Mouse (Mus musculus) limb, embryonic 10.5 days (tissue): ENCODE measurements around the gene Dusp15. TPM values are rescaled to one million over a fixed set of nuclear protein-coding genes. Genes with fewer than 3 reads are reported as not detected.
A peak's percentile ranks its signal among the peaks of the same experiment; 100 is the strongest.

ENCODE experiments used
- DNase-seq: peaks from one replicate; pipeline ENCODE4 v3.0.0-alpha.2; 2017; ENCODE audit warnings: low spot score
- H3K27ac ChIP-seq: fragments of 300-500 bp; sonication (generic); 2 replicates; pipeline ENCODE4 v1.5.1; 2016; ENCODE audit warnings: mild to moderate bottlenecking
- H3K27me3 ChIP-seq: fragments of 300-500 bp; sonication (generic); 2 replicates; pipeline ENCODE4 v1.6.1; 2016; ENCODE audit warnings: low read depth, mild to moderate bottlenecking; ENCODE audit not compliant: poor library complexity, severe bottlenecking
- H3K36me3 ChIP-seq: fragments of 300-500 bp; sonication (generic); 2 replicates; pipeline ENCODE4 v1.6.1; 2016; ENCODE audit warnings: mild to moderate bottlenecking, moderate library complexity
- H3K4me1 ChIP-seq: fragments of 300-500 bp; sonication (generic); 2 replicates; pipeline ENCODE4 v1.6.1; 2016
- H3K4me3 ChIP-seq: fragments of 300-500 bp; sonication (generic); 2 replicates; pipeline ENCODE4 v1.5.1; 2016; ENCODE audit warnings: mild to moderate bottlenecking, moderate library complexity
- H3K9me3 ChIP-seq: fragments of 300-500 bp; sonication (generic); replicated peaks from 2 replicates; pipeline ENCODE4 v1.6.1; 2016; ENCODE audit warnings: mild to moderate bottlenecking
- WGBS: fragments of 180-500 bp; shearing (Covaris S2); methylation state at CpG from one replicate; pipeline ENCODE4 v1.1.7; 2016; 5-methylcytosine and 5-hydroxymethylcytosine counted together
- polyA plus RNA-seq: library from polyadenylated mRNA; unstranded; fragments of >200 nt; fragmentation: Nextera tagmentation; extraction: Ambion mirVana; gene quantifications from 2 replicates; pipeline ENCODE4 v1.2.1, GENCODE M21; 2016

Gene Dusp15
- polyA plus RNA-seq, 1 experiment from 2014 or later, result 0.68 TPM

DNA sequence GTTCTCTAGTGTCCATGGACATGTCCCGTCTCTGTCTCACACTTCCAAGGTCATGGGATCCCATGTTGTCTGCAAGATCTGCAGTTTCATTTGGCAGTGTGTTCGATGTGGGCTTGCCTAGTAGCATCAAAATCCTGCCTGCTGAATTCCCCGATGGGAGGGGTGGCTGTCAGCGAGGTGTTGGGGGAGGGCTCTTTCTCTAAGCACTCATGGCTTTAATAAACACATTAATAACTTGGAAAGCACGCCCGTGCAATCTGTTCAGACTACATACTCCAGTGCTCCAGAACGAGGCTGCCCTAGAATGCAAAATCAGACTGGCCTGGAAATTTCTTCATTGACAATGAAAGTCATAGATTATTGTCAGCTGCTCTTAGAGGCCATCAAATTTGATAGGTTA, 4.4 kb downstream of the Dusp15 start:
- no peak for DNase-seq
- Histone ChIP-seq H3K9me3 (no peaks in the 10 kb centered on the region), H3K27ac (no peak overlapping the region), H3K4me1 (peaks cover 41% of the 10 kb centered on the region), H3K4me3 (no peak overlapping the region), H3K27me3 (peaks cover 98% of the 10 kb centered on the region), H3K36me3 (no peaks in the 10 kb centered on the region)
- WGBS, result 72% methylated on average over 7 of the region's 7 CpGs

DNA sequence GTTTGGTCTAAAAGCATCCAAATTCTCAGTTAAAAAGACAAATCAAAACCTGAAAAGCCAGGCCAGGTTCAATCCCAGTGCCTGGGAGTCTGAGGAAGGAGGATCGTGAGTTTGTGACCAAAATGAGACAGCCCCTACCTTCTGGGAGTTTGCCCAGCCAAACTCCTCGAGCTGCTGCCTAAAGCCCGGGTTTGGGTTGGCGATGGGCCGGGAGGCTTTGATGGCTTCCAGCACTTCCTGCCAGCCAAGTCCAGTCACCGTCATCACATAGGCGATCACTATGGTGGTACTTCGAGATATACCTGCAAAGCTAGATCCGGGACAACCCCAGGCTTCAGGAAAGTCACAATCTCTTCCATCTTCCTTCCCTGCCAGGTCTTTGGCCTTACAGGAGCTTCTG, 7.5 kb downstream of the Dusp15 start:
- no peak overlapping the region for H3K4me3 ChIP-seq
- no peaks in the 10 kb centered on the region for H3K36me3 ChIP-seq
- no peak overlapping the region for H3K27ac ChIP-seq
- peaks cover 23% of the 10 kb centered on the region for H3K4me1 ChIP-seq
- peaks cover 98% of the 10 kb centered on the region for H3K27me3 ChIP-seq
- 59% methylated on average over 9 of the region's 9 CpGs for WGBS
- H3K9me3 ChIP-seq, result no peaks in the 10 kb centered on the region
- DNase-seq, result no peak

DNA sequence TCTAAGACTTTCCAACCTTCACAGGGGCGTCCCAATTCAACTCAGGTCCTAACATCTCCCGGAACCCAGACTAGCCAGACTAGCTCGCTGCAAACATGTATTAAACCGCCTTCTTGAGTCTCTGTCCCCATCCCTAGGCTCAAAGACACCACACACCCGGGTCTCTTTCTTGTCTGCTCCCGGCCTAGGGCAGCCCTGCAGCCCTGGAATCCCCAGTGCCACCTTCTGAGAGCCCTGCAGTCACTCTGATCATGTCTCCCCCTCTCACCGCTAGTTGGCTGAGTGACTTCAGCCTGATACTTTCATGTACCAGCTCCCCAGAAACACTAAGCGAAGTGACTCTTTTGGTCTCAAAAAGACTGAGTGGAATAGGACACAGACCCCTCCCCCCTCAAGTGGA, 7.9 kb downstream of the Dusp15 start:
- 6% methylated on average over 8 of the region's 8 CpGs for WGBS

DNA sequence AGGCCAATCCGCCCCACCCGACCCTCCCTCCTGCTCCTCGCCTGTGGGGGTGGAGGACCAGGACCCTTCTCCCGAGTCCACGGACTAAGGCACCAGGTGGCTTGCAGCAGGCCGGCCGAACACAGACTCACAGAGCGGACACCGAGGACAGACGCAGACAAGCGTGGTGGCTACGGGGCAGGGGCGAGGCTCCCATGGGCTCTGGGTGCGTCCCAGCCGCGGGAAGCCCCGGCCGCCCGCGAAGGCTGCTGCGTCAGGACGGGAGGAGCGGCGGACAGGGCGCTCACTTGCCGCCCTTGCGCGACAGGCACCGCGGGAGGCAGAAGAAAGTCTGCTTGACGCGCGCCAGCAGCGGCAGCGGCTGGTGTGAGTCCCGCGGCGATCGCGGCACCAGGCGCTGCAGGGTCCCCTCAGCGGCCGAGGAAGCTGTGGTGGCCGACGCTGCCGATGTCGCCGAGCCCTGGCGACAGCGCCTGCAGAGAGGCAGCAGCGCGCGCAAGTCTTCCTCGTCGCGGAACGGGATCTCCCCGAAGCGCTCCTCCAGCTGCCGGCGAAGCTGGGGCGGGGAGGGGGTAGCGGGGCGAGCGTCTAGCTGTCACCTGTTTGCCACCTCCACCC, 8.5 kb downstream of the Dusp15 start:
- DNase-seq, result peak; percentile 62
- H3K27me3 ChIP-seq, result peaks cover 98% of the 10 kb centered on the region

More for the DNA sequence above, 7.9 kb downstream of the Dusp15 start:
- peaks cover 23% of the 10 kb centered on the region for H3K4me1 ChIP-seq
- peak overlapping the region; percentile 63 for H3K4me3 ChIP-seq
- H3K27me3 ChIP-seq, result peaks cover 98% of the 10 kb centered on the region
- H3K36me3 ChIP-seq, result no peaks in the 10 kb centered on the region
- peak; percentile 52 for DNase-seq
- H3K9me3 ChIP-seq, result no peaks in the 10 kb centered on the region
- no peak overlapping the region for H3K27ac ChIP-seq

DNA sequence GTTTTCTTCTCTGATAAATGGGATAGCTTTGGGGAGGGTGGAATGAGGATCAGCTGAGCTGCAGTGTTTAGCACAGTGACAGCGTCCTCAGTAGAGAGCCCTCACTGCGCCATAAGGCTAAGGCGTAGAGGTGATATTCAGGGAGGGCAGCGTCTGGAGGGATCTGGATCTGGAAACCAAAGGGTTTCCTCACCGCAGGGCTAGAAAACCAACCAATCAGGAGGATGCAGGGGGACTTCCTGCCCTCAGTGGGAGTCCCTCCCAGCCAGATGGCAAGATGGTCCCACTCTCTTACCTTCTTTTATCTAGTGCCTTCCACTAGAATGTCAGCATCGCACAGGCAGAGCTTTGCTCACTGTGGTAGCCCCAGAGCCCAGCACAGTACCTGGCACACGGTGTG, 9.7 kb downstream of the Dusp15 start:
- Histone ChIP-seq H3K27me3 (peaks cover 90% of the 10 kb centered on the region), H3K9me3 (no peaks in the 10 kb centered on the region)
- DNase-seq, result no peak

More for the DNA sequence above, 8.5 kb downstream of the Dusp15 start:
- Histone ChIP-seq H3K4me1 (peaks cover 23% of the 10 kb centered on the region), H3K27ac (peak overlapping the region; percentile 70; the same call in 1 of the 2 replicates), H3K36me3 (no peaks in the 10 kb centered on the region), H3K9me3 (no peaks in the 10 kb centered on the region), H3K4me3 (peak overlapping the region; percentile 63)
- WGBS, result under 1% methylated on average over 65 of the region's 65 CpGs

DNA sequence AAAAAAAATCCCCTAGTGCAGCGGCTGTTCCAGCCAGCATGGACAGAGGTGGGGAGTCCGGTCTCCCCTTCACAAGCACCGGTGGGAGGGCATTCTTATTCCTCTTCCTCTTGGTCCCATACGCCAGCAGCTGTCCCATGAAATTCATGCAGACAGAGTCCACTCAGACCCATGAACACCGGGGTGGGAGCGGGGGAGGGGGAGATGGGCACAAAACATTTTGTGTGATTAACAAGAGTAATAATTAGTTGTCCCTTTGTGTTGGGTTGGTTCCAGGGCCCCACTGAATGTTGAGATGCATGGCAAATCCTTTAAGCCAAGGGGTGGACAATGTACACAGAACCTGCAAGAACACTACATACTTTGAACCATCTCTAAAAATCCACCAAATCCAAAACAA, 10.4 kb downstream of the Dusp15 start:
- 81% methylated on average over 6 of the region's 6 CpGs for WGBS
- Histone ChIP-seq H3K27ac (no peak overlapping the region), H3K4me3 (no peak overlapping the region), H3K36me3 (no peaks in the 10 kb centered on the region), H3K9me3 (no peaks in the 10 kb centered on the region), H3K4me1 (peaks cover 15% of the 10 kb centered on the region), H3K27me3 (peaks cover 89% of the 10 kb centered on the region)
- DNase-seq, result no peak

More for the DNA sequence above, 9.7 kb downstream of the Dusp15 start:
- WGBS, result 26% methylated on average over 7 of the region's 7 CpGs
- H3K27ac ChIP-seq, result no peak overlapping the region
- no peak overlapping the region for H3K4me3 ChIP-seq
- H3K4me1 ChIP-seq, result peaks cover 15% of the 10 kb centered on the region
- no peaks in the 10 kb centered on the region for H3K36me3 ChIP-seq

DNA sequence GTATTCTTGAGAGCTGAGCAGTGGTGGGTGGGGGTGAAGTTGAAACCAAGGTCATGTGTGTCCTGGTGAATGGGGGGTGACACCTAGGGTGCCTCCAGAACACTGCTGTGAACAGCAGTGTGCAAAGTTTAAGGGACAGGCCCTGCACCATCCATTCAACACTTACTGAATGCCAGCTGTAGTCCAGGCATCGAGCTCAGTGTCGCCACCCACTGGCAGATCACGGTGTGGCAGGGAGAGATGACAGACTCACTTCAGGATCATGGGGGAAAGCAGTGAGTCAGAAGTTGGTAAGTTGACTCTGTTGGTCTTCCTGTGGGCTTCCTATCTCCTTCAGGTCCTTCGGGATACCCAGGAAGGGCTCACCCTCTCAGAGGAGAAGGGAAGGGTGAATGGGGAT, 11.7 kb downstream of the Dusp15 start:
- peak; percentile 75 for DNase-seq
- 21% methylated on average over 4 of the region's 4 CpGs for WGBS
- no peak overlapping the region for H3K4me3 ChIP-seq

DNA sequence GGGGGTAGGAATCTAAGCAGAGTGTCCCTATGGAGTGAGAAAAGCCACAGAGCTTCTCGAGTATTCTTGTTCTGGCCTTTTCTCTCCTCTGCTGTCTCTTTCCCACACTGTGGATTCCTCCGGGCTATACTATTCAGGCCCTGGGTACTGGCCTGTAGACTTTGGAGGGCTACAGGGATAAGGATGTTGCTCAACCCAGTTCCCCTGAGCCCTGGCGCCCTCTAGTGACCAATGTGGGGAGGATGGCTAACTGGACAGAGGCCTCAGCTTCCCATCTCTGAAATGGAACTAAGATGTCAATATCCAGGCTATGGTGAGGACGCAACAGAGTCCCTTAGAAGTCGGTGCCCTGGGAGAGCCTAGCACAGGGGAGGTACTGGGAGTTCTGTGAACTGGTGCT, 17.9 kb downstream of the Dusp15 start:
- Histone ChIP-seq H3K27me3 (peaks cover 21% of the 10 kb centered on the region), H3K4me3 (no peak overlapping the region), H3K36me3 (no peaks in the 10 kb centered on the region), H3K4me1 (peaks cover 50% of the 10 kb centered on the region), H3K9me3 (no peaks in the 10 kb centered on the region), H3K27ac (peak overlapping the region; percentile 82)
- WGBS, result 32% methylated on average over 5 of the region's 5 CpGs
- peak; percentile 82 for DNase-seq

More for the DNA sequence above, 11.7 kb downstream of the Dusp15 start:
- Histone ChIP-seq H3K9me3 (no peaks in the 10 kb centered on the region), H3K36me3 (no peaks in the 10 kb centered on the region), H3K4me1 (peaks cover 15% of the 10 kb centered on the region), H3K27me3 (peaks cover 83% of the 10 kb centered on the region), H3K27ac (no peak overlapping the region)

DNA sequence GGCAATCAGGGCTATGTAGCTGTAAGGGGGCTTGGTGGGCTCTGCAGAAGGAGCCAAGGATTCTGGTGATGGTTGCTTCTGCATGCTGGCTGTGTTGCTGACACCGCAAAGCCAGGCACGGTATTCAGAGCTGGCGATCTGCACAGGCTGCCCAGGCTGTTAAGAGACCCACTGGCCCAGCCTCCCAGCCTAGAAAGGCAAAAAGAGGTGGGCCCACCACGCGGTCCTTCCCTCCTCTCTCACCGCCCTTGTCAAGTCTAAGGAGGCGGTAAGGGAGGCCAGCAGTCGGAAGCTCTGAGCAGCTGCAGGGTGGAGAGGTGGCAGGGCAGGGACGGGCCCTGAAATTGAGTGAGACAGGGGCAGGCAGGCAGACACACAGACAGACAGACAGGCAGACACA, 18.4 kb downstream of the Dusp15 start, which contains the start of gene Foxs1:
Gene Foxs1 (minus strand): TSS at position 161 of the 400 bp plus-strand sequence.
- no peaks in the 10 kb centered on the region for H3K36me3 ChIP-seq
- DNase-seq, result no peak
- peak within 1 kb of the TSS; percentile 82 for H3K27ac ChIP-seq
- 0 out of 2 replicates have a peak within 1 kb of the TSS, but pooled peaks have one; percentile 7 for H3K4me3 ChIP-seq
- WGBS, result 34% methylated on average over 9 of the region's 9 CpGs
- H3K27me3 ChIP-seq, result peaks cover 15% of the 10 kb centered on the region
- H3K9me3 ChIP-seq, result no peaks in the 10 kb centered on the region
- H3K4me1 ChIP-seq, result peaks cover 56% of the 10 kb centered on the region

DNA sequence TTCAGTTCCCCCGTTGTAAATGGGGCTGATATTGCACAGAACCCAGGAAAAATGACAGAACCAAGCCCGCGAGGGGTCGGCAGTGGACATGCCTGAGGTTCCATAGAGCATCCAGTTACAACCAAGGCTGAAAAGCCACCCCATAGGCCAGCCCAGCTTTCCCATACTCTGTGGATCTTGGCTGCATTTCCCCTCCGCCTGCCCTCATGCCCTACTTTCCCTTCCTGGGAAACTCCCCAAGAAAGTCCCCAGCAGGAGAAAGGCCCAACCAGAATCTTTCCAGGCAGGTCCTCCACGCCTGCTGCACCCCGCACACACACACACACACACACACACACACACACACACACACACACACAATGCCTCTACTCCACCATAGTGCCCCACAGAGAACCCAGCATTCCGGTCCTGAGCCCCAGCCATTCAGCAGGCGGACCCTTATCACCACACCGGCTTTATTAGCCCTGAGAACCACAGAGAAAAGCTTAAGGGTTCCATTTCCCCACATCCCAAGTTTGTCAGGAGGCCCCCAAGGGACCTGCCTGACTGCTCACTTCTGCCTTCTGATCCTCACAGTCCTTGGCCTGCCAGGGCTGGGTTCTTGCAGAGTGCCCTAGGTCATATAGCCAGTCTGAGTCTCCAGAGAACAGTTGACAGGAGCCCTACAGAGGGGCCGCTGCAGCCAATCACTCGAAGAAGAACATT, 19.9 kb downstream of the Dusp15 start:
- H3K4me3 ChIP-seq, result no peak overlapping the region
- peaks cover 11% of the 10 kb centered on the region for H3K27me3 ChIP-seq
- DNase-seq, result no peak
- H3K27ac ChIP-seq, result peak overlapping the region; percentile 82
- H3K36me3 ChIP-seq, result no peaks in the 10 kb centered on the region
- 82% methylated on average over 12 of the region's 12 CpGs for WGBS
- H3K4me1 ChIP-seq, result peaks cover 71% of the 10 kb centered on the region
- H3K9me3 ChIP-seq, result no peaks in the 10 kb centered on the region

DNA sequence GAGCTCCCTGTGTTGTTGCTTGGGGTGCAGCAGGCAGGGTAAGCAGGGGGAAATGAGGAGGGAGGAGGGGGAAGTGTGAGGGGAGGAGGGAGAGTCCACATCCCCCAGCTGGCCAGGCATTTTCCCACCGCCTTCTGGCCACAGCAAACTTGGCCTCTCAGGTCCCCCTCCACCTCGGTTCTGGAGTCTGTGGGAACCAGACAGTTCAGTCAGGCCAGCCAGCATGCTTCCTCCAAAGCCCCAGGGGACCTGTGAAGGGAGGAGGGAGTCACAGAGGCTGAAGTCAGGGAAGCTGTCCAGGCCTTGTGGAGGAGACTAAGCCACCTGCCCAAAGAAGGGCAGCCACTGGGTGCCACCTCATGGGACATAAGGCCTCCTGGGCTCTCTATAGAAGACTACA, 21.2 kb downstream of the Dusp15 start:
- Histone ChIP-seq H3K27ac (peak overlapping the region; percentile 82), H3K36me3 (no peaks in the 10 kb centered on the region), H3K9me3 (no peaks in the 10 kb centered on the region), H3K4me1 (peaks cover 84% of the 10 kb centered on the region), H3K27me3 (no peaks in the 10 kb centered on the region), H3K4me3 (no peak overlapping the region)
- DNase-seq, result no peak
- WGBS, result 58% methylated on average over 2 of the region's 2 CpGs

DNA sequence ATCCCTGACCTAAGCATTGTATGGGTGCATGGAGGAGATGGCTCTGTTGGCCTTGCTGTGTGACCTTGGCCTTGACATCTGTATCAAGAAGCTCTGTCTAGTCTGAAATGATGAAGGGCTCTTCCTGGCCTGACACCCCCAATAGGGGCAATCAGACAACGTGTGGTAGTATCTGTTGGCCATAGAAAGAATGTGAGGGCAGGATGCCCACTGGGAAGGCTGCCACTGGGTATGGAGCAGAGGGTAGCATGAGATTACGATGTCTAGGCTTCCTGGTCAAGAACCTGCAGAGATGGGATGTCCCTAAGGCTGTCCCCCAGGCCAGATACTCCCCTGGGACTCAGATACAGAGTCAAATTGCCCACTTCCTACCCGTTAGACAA, 22.5 kb downstream of the Dusp15 start:
- H3K4me1 ChIP-seq, result peaks cover 97% of the 10 kb centered on the region
- H3K36me3 ChIP-seq, result no peaks in the 10 kb centered on the region
- DNase-seq, result no peak
- H3K4me3 ChIP-seq, result no peak overlapping the region
- H3K27ac ChIP-seq, result peak overlapping the region; percentile 94
- 75% methylated on average over 3 of the region's 3 CpGs for WGBS
- no peaks in the 10 kb centered on the region for H3K9me3 ChIP-seq
- no peaks in the 10 kb centered on the region for H3K27me3 ChIP-seq

DNA sequence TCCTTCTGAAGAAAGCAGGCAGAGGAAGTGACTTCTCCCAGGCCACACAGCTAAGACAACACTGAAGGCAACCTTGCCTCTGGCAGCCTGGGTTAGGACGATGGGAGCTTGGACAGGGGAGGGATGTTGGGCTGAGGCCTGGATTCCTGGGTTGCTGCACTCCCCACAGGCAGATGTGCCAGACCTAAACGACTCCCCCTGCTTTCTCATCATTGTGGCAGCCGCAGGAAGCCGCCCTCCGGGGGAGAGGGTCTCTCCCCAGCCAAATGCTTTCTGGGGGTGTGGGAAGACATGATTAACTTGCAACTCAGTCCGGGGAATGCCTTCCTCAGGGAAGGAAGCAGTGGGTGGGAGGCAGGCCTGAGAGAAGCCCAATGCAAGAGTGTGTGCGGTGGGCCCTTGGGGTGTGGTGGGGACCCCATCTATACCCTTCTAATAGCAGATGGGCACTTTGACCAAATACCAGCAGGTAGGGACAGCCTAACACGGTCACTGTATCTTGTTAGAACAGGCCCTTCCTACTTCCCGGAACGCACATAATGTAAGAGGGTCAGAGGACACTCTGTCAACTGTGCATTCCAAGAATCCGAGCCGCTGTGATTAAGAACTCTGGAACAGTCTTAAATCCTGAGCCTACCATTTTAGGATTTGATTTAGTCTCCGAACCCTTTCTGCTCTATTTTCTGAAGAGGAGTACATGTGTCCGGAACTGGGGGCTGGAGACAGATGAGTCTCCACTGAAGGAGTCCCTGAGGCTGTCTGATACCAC, 23.1 kb downstream of the Dusp15 start:
- Histone ChIP-seq H3K4me1 (peaks cover 97% of the 10 kb centered on the region), H3K9me3 (no peaks in the 10 kb centered on the region), H3K4me3 (no peak overlapping the region), H3K27me3 (no peaks in the 10 kb centered on the region), H3K27ac (peak overlapping the region; percentile 94), H3K36me3 (no peaks in the 10 kb centered on the region)
- DNase-seq, result no peak
- WGBS, result 47% methylated on average over 14 of the region's 14 CpGs
